Mouse (Mus musculus): ENCODE measurements around the gene Hoxb2. TPM values are rescaled to one million over a fixed set of nuclear protein-coding genes. Genes with fewer than 3 reads are reported as not detected.

Hoxb2 gene
- polyA plus RNA-seq, 1 experiment from 2014 or later = not detected

DNA sequence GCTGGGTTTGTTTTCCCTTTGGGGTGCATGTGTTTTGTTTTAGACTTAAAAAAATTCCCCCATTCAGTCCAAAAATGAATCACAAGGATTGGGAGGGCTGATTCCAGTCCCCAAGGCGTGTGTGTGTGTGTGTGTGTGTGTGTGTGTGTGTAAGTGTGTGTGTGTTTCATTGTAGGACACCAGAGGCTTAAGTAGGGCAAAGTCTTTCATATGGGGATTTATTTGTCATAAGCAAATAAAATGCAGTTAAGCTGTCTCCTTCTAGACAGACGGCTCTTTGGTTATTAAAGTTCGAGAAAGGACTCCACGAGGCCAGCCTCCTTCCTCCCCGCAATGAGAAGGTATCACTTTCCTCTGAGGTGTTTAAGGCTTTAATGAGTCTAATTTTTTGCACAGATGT lies 28.5 kb upstream of the Hoxb2 start:
- DNase-seq (ENCODE audit: low spot score) (no peak), ATAC-seq (no peak)
- H3K27ac ChIP-seq (ENCODE audit: low read depth, low read length) = no peak overlapping the region
- no peak overlapping the region for H3K4me2 ChIP-seq (ENCODE audit: low read length)
- H3K27me3 ChIP-seq (replicated peaks; ENCODE audit: control insufficient read depth, insufficient read depth, low read length) = peaks cover 100% of the 10 kb centered on the region
- no peaks in the 10 kb centered on the region for H3K36me3 ChIP-seq (ENCODE audit: control insufficient read depth, insufficient read depth, low read length)
- no peak overlapping the region for H3K4me3 ChIP-seq (ENCODE audit: low read depth, low read length)
- no peaks in the 10 kb centered on the region for H3K9me3 ChIP-seq (replicated peaks; ENCODE audit: control insufficient read depth, low read length)
- WGBS = 6% methylated on average over 5 of the region's 5 CpGs
- H3K9ac ChIP-seq (ENCODE audit: low read length) = no peak overlapping the region
- H3K4me1 ChIP-seq (ENCODE audit: control insufficient read depth, insufficient read depth, low read length) = no peaks in the 10 kb centered on the region

DNA sequence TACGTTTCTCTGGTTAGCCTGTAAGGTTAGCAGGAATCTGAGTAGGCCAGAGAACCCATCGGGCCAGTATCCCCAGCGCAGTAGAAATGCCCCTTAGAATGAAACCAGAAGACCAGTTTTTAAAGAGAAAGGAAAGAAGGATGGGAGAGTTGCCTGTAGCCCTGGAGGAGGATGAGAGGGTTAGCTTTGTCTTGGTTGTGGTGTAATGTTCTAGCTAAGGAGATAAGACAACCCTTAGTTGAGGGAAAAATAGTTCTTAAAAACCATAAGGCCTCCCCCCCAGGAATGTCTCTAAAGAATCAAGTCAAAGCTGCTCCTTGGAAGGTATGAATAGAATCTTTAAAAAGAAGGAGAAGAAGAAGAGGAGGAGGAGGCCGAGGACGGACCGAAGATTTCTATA lies 27.6 kb upstream of the Hoxb2 start:
- H3K4me2 ChIP-seq (ENCODE audit: low read length) = no peak overlapping the region
- H3K9me3 ChIP-seq (replicated peaks; ENCODE audit: control insufficient read depth, low read length) = no peaks in the 10 kb centered on the region
- DNase-seq (ENCODE audit: low spot score) = no peak
- peaks cover 100% of the 10 kb centered on the region for H3K27me3 ChIP-seq (replicated peaks; ENCODE audit: control insufficient read depth, insufficient read depth, low read length)
- WGBS = 0% methylated on average over 6 of the region's 6 CpGs
- no peak overlapping the region for H3K9ac ChIP-seq (ENCODE audit: low read length)
- H3K27ac ChIP-seq (ENCODE audit: low read depth, low read length) = no peak overlapping the region
- no peak for ATAC-seq
- no peak overlapping the region for H3K4me3 ChIP-seq (ENCODE audit: low read depth, low read length)
- H3K4me1 ChIP-seq (ENCODE audit: control insufficient read depth, insufficient read depth, low read length) = no peaks in the 10 kb centered on the region
- no peaks in the 10 kb centered on the region for H3K36me3 ChIP-seq (ENCODE audit: control insufficient read depth, insufficient read depth, low read length)

DNA sequence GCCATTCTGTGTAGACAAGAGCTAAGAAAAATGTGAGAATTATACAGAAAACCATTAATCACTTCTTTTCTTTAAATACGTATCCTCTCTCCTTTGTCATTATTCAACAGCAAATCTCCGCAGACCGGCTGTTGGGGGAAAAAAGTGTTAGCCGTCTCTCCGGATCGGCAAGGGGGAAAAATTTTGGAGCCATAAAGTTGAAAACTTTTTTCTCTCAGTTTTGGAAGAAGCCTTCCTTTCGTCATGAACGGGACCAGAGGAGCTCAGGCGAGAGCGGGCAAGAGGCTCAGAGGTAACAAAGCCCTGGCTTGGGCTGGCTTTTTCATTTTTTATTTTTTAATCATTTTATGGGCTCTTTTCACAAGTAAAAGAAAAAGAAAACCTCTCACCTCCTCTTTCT lies 27.2 kb upstream of the Hoxb2 start, which contains the start of gene Hoxb3:
TSS of gene Hoxb3 (plus strand) at position 173 of the 400 bp plus-strand sequence.
- DNase-seq (ENCODE audit: low spot score) (no peak), ATAC-seq (no peak)
- Histone ChIP-seq H3K4me2 (ENCODE audit: low read length) (no peak within 1 kb of the TSS), H3K27ac (ENCODE audit: low read depth, low read length) (no peak within 1 kb of the TSS), H3K9me3 (replicated peaks; ENCODE audit: control insufficient read depth, low read length) (no peaks in the 10 kb centered on the region), H3K36me3 (ENCODE audit: control insufficient read depth, insufficient read depth, low read length) (no peaks in the 10 kb centered on the region), H3K4me1 (ENCODE audit: control insufficient read depth, insufficient read depth, low read length) (no peaks in the 10 kb centered on the region), H3K4me3 (ENCODE audit: low read depth, low read length) (no peak within 1 kb of the TSS), H3K27me3 (replicated peaks; ENCODE audit: control insufficient read depth, insufficient read depth, low read length) (peaks cover 100% of the 10 kb centered on the region), H3K9ac (ENCODE audit: low read length) (no peak within 1 kb of the TSS)
- 2% methylated on average over 10 of the region's 10 CpGs for WGBS

DNA sequence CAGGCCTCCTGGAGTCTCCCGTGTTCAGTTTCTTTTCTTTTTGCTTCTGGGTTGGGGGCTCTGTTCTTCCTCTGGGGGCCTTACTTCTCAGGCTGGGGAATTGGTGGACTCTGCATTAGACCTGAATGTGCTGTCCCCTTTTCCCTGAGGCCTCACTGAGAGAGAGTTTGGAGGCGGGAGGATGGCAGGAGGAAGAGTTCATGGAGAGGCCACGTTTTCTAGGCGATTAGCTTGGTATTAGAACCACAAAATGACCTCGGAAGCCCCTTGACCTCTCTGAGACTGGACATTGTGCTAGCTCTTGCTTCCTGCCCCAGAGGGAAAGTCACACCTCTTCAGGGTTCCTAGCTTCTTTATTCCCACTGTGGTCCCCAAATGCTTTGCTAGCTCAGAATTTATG lies 26.2 kb upstream of the Hoxb2 start:
- no peak for DNase-seq (ENCODE audit: low spot score)
- H3K27ac ChIP-seq (ENCODE audit: low read depth, low read length) = no peak overlapping the region

DNA sequence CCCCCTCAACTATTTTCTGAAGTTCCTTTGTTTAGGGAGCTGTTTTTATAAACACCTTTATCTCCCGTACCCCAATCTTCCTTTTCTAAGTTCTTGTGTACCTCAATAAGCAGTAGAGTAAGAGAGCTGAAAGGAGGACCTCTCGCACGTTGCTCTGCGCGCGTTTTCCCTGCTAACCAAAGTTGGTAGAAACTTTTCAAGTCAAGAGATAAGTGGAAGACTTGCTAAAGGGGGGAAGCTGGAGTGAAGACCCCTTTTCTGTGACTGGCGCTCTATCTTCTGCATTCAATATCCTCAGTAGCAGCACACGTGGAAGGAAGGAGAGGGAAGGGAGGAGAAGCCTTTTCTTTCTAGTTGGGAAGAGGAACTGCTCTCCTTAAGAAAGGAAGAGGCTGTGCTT lies 25.4 kb upstream of the Hoxb2 start:
- DNase-seq (ENCODE audit: low spot score) = no peak

More for the DNA sequence above, 26.2 kb upstream of the Hoxb2 start:
- Histone ChIP-seq H3K4me1 (ENCODE audit: control insufficient read depth, insufficient read depth, low read length) (no peaks in the 10 kb centered on the region), H3K36me3 (ENCODE audit: control insufficient read depth, insufficient read depth, low read length) (no peaks in the 10 kb centered on the region), H3K4me2 (ENCODE audit: low read length) (no peak overlapping the region), H3K9me3 (replicated peaks; ENCODE audit: control insufficient read depth, low read length) (no peaks in the 10 kb centered on the region), H3K27me3 (replicated peaks; ENCODE audit: control insufficient read depth, insufficient read depth, low read length) (peaks cover 100% of the 10 kb centered on the region), H3K4me3 (ENCODE audit: low read depth, low read length) (no peak overlapping the region), H3K9ac (ENCODE audit: low read length) (no peak overlapping the region)
- no peak for ATAC-seq
- WGBS = under 1% methylated on average over 5 of the region's 5 CpGs

DNA sequence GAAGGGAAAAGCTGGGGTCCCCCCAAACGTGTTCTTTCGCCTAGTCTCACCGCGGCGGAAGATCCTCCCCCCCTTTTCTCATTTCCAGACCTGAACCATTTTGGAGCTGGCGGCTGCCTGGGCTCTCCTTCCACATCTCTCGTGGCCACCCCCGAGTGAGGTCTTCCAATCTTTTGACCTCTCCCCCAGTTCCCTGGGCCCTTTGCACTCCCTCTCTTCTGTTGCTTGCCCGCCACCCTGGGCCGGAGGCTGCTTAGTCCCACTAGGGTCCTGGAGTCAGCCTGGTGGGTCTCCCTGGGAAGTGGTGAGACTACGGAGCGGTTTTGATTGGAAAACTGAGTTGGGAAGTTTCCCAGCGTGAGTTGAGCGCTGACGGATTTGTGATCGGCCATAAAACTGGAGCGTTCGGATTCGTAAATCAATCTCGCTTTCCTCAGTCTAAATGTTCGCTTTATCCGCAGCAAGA lies 24.5 kb upstream of the Hoxb2 start:
- Histone ChIP-seq H3K27ac (ENCODE audit: low read depth, low read length) (no peak overlapping the region), H3K4me2 (ENCODE audit: low read length) (no peak overlapping the region), H3K4me1 (ENCODE audit: control insufficient read depth, insufficient read depth, low read length) (no peaks in the 10 kb centered on the region), H3K27me3 (replicated peaks; ENCODE audit: control insufficient read depth, insufficient read depth, low read length) (peaks cover 100% of the 10 kb centered on the region), H3K4me3 (ENCODE audit: low read depth, low read length) (no peak overlapping the region), H3K9ac (ENCODE audit: low read length) (no peak overlapping the region), H3K9me3 (replicated peaks; ENCODE audit: control insufficient read depth, low read length) (no peaks in the 10 kb centered on the region), H3K36me3 (ENCODE audit: control insufficient read depth, insufficient read depth, low read length) (no peaks in the 10 kb centered on the region)
- no peak for DNase-seq (ENCODE audit: low spot score)
- 2% methylated on average over 22 of the region's 22 CpGs for WGBS
- ATAC-seq = no peak

More for the DNA sequence above, 25.4 kb upstream of the Hoxb2 start:
- no peak overlapping the region for H3K27ac ChIP-seq (ENCODE audit: low read depth, low read length)
- H3K4me3 ChIP-seq (ENCODE audit: low read depth, low read length) = no peak overlapping the region
- H3K9ac ChIP-seq (ENCODE audit: low read length) = no peak overlapping the region
- 3% methylated on average over 8 of the region's 8 CpGs for WGBS
- no peak for ATAC-seq
- H3K9me3 ChIP-seq (replicated peaks; ENCODE audit: control insufficient read depth, low read length) = no peaks in the 10 kb centered on the region
- H3K36me3 ChIP-seq (ENCODE audit: control insufficient read depth, insufficient read depth, low read length) = no peaks in the 10 kb centered on the region
- no peak overlapping the region for H3K4me2 ChIP-seq (ENCODE audit: low read length)
- peaks cover 100% of the 10 kb centered on the region for H3K27me3 ChIP-seq (replicated peaks; ENCODE audit: control insufficient read depth, insufficient read depth, low read length)
- H3K4me1 ChIP-seq (ENCODE audit: control insufficient read depth, insufficient read depth, low read length) = no peaks in the 10 kb centered on the region

DNA sequence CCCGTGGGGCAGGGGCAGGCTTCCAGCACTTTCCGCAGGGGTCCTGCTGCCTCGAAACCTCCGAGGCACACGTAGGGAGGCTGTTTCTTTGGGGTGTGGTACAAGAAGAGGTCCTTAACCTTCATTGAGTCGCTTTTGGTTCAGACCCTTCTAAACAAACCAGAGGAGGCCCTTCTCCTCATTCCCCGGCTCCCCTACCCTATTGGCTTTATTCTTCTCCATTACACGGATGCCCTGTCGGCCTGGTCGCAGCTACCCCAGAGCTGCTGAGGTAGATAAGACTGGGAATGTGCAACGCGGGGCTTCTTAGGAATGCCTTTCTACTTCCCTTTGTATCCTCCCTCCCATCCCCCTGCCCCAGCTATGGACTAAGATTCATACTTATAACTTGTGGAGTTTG lies 23.6 kb upstream of the Hoxb2 start:
- WGBS = 2% methylated on average over 12 of the region's 12 CpGs
- Histone ChIP-seq H3K9ac (ENCODE audit: low read length) (no peak overlapping the region), H3K9me3 (replicated peaks; ENCODE audit: control insufficient read depth, low read length) (no peaks in the 10 kb centered on the region), H3K27ac (ENCODE audit: low read depth, low read length) (no peak overlapping the region), H3K4me3 (ENCODE audit: low read depth, low read length) (no peak overlapping the region), H3K36me3 (ENCODE audit: control insufficient read depth, insufficient read depth, low read length) (no peaks in the 10 kb centered on the region), H3K4me1 (ENCODE audit: control insufficient read depth, insufficient read depth, low read length) (no peaks in the 10 kb centered on the region), H3K27me3 (replicated peaks; ENCODE audit: control insufficient read depth, insufficient read depth, low read length) (peaks cover 100% of the 10 kb centered on the region), H3K4me2 (ENCODE audit: low read length) (no peak overlapping the region)
- DNase-seq (ENCODE audit: low spot score) (no peak), ATAC-seq (no peak)

DNA sequence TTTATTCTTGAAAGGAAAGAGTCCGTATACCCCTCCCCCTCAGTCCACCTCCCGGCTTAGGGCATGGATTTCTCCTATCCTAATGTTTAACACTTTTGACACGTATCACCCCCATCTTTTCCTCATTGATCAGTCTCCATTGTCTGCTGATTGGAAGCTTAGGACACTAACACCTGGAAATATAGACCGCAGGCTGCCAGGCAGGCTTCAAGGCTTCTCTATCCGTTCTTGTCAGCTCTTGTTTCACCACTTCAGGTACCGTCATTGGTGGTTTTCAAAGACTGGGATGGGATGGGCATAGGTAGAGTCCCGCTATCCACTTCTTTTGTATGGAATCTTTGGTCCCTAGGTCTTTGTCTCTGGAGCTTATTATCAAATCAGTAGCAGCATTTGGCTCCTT lies 23.2 kb upstream of the Hoxb2 start:
- 1% methylated on average over 7 of the region's 7 CpGs for WGBS
- Histone ChIP-seq H3K27me3 (replicated peaks; ENCODE audit: control insufficient read depth, insufficient read depth, low read length) (peaks cover 100% of the 10 kb centered on the region), H3K9ac (ENCODE audit: low read length) (no peak overlapping the region), H3K4me3 (ENCODE audit: low read depth, low read length) (no peak overlapping the region), H3K36me3 (ENCODE audit: control insufficient read depth, insufficient read depth, low read length) (no peaks in the 10 kb centered on the region), H3K9me3 (replicated peaks; ENCODE audit: control insufficient read depth, low read length) (no peaks in the 10 kb centered on the region), H3K4me2 (ENCODE audit: low read length) (no peak overlapping the region), H3K4me1 (ENCODE audit: control insufficient read depth, insufficient read depth, low read length) (no peaks in the 10 kb centered on the region), H3K27ac (ENCODE audit: low read depth, low read length) (no peak overlapping the region)
- DNase-seq (ENCODE audit: low spot score) = no peak
- no peak for ATAC-seq

DNA sequence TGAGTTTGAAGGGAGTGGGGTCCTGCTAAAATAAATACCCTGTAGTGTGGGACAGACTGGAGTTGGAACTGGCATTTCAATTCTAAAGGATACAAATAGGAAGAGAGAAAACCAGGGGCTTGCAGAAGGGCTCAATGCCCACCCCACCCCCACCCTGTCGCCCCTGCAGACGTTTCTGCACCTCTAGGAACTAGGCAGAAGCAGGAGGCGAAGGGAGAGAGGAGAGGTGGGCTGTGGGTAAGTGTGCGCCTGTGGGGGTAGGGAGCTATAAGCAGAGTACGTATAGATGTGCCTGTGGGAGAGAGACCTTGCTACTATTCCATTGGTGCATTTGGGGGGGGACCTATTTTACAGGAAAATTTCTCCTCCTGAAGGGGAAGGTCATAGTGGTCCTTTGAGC lies 22.6 kb upstream of the Hoxb2 start:
- Histone ChIP-seq H3K27ac (ENCODE audit: low read depth, low read length) (no peak overlapping the region), H3K9ac (ENCODE audit: low read length) (no peak overlapping the region), H3K9me3 (replicated peaks; ENCODE audit: control insufficient read depth, low read length) (no peaks in the 10 kb centered on the region), H3K36me3 (ENCODE audit: control insufficient read depth, insufficient read depth, low read length) (no peaks in the 10 kb centered on the region), H3K4me1 (ENCODE audit: control insufficient read depth, insufficient read depth, low read length) (no peaks in the 10 kb centered on the region), H3K27me3 (replicated peaks; ENCODE audit: control insufficient read depth, insufficient read depth, low read length) (peaks cover 100% of the 10 kb centered on the region), H3K4me3 (ENCODE audit: low read depth, low read length) (no peak overlapping the region), H3K4me2 (ENCODE audit: low read length) (no peak overlapping the region)
- DNase-seq (ENCODE audit: low spot score) = no peak
- no peak for ATAC-seq
- WGBS = under 1% methylated on average over 5 of the region's 5 CpGs

Data from forebrain, embryonic 14.5 days (tissue).